Mouse (Mus musculus) urinary bladder, postnatal 25 days (tissue): ENCODE measurements at regions not wholly inside any gene's neighbourhood (a gene's known extent, or its start where the extent isn't known, plus 50 kb on each side); places are given as distances from the start of the nearest gene placed in this dataset.
"Not testable (repeated sequence)": the region's sequence is repeated elsewhere in the genome, so short reads cannot be mapped to it uniquely, and the experiment has no call there.

ENCODE experiments used
- DNase-seq: peaks from one replicate; pipeline ENCODE4 v3.0.0; 2022; ENCODE audit warnings: low spot score

GRCm38 (mm10) chr11:27105920-27106319 lies 512.1 kb upstream of the Vrk2 start:
- no peak for DNase-seq

- no peak for DNase-seq
These were observed 509.1 kb upstream of the Vrk2 start for GRCm38 (mm10) chr11:27102906-27103305.

DNA sequence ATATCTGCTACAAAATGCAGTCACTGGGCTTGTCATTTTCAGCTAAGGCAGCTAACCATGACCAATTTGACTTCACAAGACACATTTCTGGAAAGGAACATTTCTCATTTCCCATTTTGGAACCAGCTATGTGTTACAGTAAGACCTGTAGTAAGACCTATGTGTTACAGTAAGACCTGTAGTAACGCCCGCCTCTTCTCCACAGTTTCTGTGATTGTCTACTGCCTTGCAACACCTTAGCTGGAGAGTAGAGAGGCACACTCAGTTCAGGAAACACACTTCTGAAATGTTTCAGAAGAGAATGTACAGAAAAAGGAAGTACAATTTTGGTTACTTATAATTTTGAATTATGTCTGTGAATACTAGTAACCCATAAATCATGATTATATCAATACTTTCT lies 508.2 kb upstream of the Vrk2 start:
- no peak for DNase-seq

DNA sequence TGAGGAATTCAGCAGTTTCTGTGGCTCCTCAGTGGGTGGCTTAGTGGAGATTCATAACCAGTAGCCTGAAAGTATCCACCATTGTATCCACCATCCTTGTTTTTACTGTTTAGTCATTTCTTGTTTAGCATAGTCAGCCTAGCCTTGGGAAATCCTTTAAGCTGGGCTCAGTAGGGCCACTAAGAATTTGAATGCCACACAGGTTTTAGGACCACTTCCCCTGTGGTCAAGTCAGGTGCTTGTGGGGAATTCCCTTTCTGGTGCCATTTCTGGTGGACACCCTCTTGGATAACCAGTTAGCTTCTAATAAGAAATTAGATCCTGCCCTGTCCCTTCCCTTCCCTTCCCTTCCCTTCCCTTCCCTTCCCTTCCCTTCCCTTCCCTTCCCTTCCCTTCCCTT lies 502.8 kb upstream of the Vrk2 start:
- no peak for DNase-seq

GRCm38 (mm10) chr11:27095460-27095859 lies 501.7 kb upstream of the Vrk2 start:
- DNase-seq: not testable (repeated sequence)

- DNase-seq: no peak
These were observed 492.7 kb upstream of the Vrk2 start for GRCm38 (mm10) chr11:27086516-27086915.

- DNase-seq: no peak
These were observed 487.4 kb upstream of the Vrk2 start for GRCm38 (mm10) chr11:27081188-27081587.

DNA sequence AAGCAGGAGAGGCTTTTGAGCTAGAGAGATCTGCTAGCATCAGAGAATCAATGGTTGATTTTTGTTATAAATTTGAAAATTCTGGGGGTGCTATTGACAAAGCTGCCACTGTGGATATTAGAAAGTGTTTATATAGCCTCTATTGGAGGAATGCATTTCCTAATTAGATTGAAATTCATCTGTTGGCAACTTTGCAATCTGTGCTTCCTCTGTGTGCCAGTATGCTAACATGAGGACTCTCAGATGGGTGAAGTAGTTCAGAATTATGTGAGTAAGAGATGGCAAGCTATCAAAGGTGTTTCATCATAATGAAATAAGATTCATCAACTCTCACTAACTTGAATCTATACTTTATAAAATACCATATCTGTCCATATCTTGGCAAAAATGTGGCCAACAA lies 476.6 kb upstream of the Vrk2 start:
- DNase-seq: no peak

- DNase-seq: no peak
These were observed 433.5 kb upstream of the Vrk2 start for GRCm38 (mm10) chr11:27027243-27027852.

GRCm38 (mm10) chr11:27025500-27025899 lies 431.7 kb upstream of the Vrk2 start:
- DNase-seq: no peak

DNA sequence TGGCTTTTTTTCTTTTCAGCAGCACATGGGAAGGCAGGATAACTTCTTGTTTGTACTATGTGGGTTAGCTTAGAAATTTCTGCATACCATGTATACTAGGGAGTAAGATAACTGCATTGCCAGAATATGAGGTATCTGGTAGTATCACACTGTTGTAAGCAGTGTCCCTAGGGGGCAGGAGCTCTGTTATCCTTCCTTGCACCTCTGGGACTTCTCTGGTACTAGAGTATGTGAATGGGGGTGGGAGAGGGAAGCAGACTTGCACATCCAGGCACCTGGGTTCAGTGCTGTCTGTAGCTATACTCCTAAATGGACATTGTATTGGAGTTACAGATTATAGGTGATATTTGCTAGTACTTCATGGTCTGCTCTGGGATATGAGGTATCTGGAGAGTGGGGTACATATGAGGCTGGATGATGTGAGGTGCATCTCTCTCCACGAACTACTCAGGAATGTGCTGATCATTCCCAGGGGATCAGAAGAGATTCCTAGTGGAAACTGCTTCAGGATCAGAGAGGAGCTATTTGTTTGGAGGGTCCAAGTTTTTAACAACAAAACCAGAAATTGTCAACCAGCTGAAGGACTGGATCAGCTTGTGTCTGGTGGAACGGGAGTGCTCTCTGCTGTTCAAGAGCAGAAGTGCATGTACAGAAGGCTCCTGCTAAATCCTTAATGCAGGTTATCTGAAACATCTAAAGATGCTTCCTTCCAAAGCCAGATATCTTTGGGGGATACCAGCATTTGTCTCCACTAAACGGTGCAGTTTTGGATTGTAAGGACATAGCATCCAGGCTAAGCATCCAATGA lies 402.7 kb upstream of the Vrk2 start:
- no peak for DNase-seq

DNA sequence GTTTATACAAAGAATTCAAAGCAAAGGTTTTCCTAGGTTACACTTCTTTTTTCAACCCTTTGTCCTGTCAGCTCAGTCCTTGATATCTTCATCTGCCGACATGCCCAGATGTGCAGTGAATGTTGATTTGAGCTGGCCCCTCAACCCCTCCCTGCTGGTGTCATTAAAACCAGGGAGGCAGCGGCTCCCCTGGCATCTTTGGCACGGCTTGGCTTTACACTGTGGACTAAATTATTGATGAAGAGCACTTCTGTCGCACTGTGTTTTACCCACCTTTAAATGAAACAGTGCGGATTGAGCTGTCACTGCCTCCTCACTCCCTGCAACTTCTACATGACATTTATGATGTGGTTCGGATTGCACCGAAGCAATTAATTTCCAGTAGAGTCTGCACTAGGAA lies 387.4 kb upstream of the Vrk2 start:
- no peak for DNase-seq

GRCm38 (mm10) chr11:26972533-26973081 lies 378.8 kb upstream of the Vrk2 start:
- DNase-seq: no peak

DNA sequence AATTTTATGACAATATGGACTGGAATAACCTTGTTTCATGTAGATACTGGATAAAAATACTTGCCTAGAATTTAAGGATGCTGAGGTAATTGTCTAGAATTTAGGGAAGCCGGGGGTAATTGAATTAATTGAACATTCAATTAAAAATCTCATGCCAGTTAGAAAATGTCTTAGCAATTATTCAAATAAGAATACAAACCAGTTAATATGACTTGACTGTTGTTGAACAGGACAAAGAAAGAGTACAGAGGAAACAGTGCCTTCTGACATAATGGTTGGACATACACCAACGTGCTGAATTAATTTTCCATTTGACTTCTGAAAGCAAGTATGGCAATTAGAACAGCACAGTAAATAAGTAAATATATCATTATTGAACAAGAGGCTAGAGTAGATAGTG lies 377.4 kb upstream of the Vrk2 start:
- DNase-seq: no peak

- DNase-seq: no peak
These were observed 373.6 kb upstream of the Vrk2 start for GRCm38 (mm10) chr11:26967427-26967826.

DNA sequence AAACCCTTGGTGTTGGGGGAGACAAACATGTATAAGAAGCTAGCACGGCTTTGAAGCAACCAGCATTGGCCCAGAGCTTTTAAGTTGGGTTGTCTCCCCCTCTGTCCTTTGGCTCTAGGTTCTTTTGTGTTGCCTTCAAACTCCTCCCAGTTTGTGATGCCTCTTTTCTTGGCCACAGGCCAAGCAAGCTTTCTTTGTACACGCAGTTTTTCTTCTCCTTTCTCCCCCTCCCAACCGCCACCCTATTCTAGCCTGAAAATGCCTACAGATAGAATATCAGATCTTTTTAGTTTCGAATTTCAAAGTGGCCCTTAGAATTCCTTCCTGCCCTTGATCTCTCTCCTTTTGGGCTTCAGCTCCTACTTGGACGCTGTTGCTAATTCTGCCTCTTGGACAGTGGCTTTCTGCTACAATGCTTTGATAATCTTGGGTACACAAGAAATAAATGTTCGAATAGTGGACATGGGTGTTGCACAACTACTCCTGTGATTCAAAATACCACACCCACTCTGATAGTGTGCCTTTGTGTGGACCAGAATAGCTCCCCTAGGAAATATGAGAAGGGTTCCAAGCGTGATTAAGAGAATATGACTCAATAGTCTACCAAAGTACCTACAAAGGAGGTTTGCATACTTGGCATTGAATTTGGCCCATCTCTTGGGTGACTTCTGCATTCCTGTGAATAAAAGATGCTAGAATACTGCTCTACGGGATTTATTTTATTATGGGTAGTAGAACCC lies 369.3 kb upstream of the Vrk2 start:
- DNase-seq: no peak

- no peak for DNase-seq
These were observed 368.5 kb upstream of the Vrk2 start for GRCm38 (mm10) chr11:26962040-26962927.

- DNase-seq: peak; percentile 77
These were observed 367.7 kb upstream of the Vrk2 start for GRCm38 (mm10) chr11:26961336-26961980.

DNA sequence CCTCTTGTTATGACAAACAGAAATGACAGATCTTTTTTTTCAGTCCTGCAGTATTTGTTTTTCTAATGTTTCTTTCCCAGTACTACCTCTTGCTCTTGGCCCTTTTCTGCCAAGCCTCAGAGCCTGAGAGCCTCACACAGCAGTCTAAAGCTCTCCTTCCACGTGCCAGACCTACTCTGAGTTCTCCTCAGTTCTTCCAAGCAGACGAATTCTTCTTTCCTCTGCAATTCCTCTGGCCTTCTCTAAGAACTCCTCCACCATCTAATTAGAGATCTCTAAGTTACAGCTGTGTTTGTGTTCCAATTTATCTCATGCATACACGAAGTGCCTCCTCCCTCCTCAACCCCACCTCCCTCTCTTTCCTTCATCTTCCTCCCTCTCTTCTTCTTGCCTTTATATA lies 362.4 kb upstream of the Vrk2 start:
- DNase-seq: no peak

GRCm38 (mm10) chr11:26931766-26932165 lies 338.0 kb upstream of the Vrk2 start:
- no peak for DNase-seq

DNA sequence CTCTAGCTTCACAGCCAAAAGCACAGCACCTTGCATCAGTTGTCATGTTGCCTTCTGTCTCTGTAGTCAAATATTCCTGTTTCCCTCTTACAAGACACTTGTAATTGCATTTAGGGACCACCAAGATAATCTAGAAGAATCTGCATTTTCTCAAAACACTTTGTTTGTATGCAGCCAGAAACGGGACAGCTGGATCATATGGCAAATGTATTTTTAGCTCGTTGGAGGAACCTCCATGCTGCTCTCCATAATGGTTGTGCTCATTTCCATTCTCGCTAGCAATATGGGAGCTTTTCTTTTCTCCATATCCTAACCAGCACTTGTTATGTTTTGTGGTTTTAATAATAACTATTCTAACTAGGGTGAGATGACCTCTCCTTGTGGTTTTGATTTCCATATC lies 313.3 kb upstream of the Vrk2 start:
- DNase-seq: no peak
